Mouse (Mus musculus): ENCODE measurements around the gene Rph3al. TPM values are rescaled to one million over a fixed set of nuclear protein-coding genes. Genes with fewer than 3 reads are reported as not detected.

The Rph3al gene
- total RNA-seq (2014; rRNA removed) (2.0 and 3.1 TPM in 2 replicates), polyA plus RNA-seq (2015; fragmentation: Nextera tagmentation; extraction: Ambion mirVana) (2.5 and 3.3 TPM in 2 replicates)

DNA sequence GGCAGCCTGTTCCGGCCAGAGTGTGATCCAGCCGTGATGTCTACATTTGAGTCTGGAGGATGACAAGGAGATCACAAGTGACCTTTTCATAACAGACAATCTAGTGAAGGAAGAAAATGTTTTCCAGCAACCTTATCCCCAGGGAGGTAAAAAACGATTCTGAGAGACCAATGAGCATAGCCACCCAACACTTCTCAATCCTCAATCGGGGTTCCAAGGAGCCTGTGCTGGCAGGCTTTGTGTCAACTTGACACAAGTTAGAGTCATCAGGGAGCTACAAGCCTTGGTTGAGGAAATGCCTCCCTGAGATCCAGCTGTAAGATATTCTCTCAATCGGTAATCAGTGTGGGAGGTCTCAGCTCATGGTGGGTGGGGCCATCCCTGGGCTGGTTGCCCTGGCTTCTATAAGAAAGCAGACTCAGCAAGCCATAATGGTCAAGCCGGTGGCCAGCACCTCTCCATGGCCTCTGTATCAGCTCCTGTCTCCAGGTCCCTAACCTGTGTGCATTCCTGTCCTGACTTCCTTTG lies at the start of gene Rph3al:
Gene Rph3al (minus strand): TSS at position 51 of the 528 bp plus-strand sequence.
- H3K9ac ChIP-seq (replicated peaks; ENCODE audit: low read length) = no peak within 1 kb of the TSS
- DNase-seq (ENCODE audit: low spot score) (no peak), ATAC-seq (no peak)
- no peak for TF ChIP-seq CTCF (IDR thresholded peaks at IDR 0.05; ENCODE audit: low read depth)
- no peaks in the 10 kb centered on the region for H3K27me3 ChIP-seq (ENCODE audit: insufficient read depth, low read length)
- H3K4me3 ChIP-seq (ENCODE audit: low read length) = no peak within 1 kb of the TSS
- no peaks in the 10 kb centered on the region for H3K36me3 ChIP-seq (ENCODE audit: insufficient read depth, low read length)
- 0 out of 2 replicates have a peak within 1 kb of the TSS, but pooled peaks have one; percentile 11 for H3K4me2 ChIP-seq (ENCODE audit: low read depth, low read length)
- WGBS = 59% methylated on average over 6 of the region's 6 CpGs
- peak within 1 kb of the TSS; percentile 27; the same call in 1 of the 2 replicates for H3K27ac ChIP-seq
- H3K9me3 ChIP-seq (ENCODE audit: low read length) = no peaks in the 10 kb centered on the region
- no peaks in the 10 kb centered on the region; the same call in 1 of the 2 replicates for H3K4me1 ChIP-seq (ENCODE audit: insufficient read depth, low read length)

DNA sequence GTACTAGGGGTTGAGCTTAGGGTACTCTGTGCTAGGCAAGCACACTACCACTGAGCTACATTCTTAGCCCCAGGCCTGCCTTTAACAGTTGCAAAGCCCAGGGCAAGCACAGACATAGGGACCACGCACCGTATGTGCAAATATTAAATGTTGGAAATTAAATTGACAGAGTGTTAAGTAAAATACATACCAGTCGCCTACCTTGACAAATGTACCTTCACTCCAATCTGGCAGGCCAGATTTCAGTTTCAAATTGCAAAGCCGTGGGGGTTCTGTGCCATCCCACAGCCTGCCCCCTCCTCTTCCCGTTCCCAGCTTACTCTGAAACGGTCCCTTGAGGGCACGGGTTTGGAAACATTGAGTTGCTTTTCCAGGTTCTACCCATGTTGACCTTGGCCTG lies 47.7 kb upstream of the Rph3al start:
- no peak overlapping the region for H3K4me2 ChIP-seq (ENCODE audit: low read depth, low read length)
- no peak overlapping the region for H3K27ac ChIP-seq
- 73% methylated on average over 7 of the region's 7 CpGs for WGBS
- no peaks in the 10 kb centered on the region for H3K4me1 ChIP-seq (ENCODE audit: insufficient read depth, low read length)
- H3K9ac ChIP-seq (replicated peaks; ENCODE audit: low read length) = no peak overlapping the region
- DNase-seq (ENCODE audit: low spot score) = no peak
- H3K36me3 ChIP-seq (ENCODE audit: insufficient read depth, low read length) = no peaks in the 10 kb centered on the region
- H3K4me3 ChIP-seq (ENCODE audit: low read length) = no peak overlapping the region
- no peak for TF ChIP-seq CTCF (IDR thresholded peaks at IDR 0.05; ENCODE audit: low read depth)
- H3K27me3 ChIP-seq (ENCODE audit: insufficient read depth, low read length) = no peaks in the 10 kb centered on the region
- H3K9me3 ChIP-seq (ENCODE audit: low read length) = no peaks in the 10 kb centered on the region
- no peak for ATAC-seq

DNA sequence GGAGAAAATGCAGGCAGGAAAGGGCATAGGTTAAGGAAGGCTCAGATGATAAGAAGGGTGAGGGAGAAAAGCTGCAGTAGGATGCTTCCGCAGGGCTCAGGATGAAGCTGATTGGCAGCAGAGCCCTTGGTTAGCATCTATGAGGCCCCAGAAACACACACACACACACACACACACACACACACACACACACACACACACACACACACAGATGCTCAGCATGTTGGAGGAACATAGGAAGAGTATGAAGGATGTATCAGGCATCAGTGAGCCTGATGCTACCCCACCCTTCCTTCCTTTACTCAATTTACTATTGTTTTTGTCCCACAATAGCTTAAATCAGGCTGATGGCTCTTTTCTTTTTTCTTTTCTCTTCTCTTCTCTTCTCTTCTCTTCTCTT lies 46.4 kb upstream of the Rph3al start:
- 85% methylated on average over 1 of the region's 1 CpGs for WGBS

DNA sequence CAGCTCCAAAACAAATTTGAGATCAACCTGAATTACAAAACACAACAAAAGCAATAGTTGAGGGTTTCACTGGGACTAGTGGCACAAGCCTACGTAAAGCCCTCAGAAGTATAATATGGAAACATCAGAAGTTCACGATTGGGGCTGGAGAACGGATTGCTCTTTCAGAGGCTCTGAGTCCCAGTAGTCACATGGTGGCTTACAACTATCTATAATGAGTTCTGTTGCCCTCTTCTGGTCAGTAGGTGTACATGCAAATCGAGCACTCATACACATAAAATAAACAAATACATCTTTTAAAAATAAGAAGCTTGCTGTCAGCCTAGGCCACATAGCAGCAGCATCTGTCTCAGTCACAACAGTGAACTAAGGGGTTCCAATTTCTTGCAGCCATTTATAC lies 45.0 kb upstream of the Rph3al start:
- 66% methylated on average over 4 of the region's 4 CpGs for WGBS
- DNase-seq (ENCODE audit: low spot score) (no peak), ATAC-seq (no peak)
- Histone ChIP-seq H3K4me2 (ENCODE audit: low read depth, low read length) (no peak overlapping the region), H3K27ac (no peak overlapping the region), H3K9me3 (ENCODE audit: low read length) (no peaks in the 10 kb centered on the region), H3K4me3 (ENCODE audit: low read length) (no peak overlapping the region), H3K27me3 (ENCODE audit: insufficient read depth, low read length) (no peaks in the 10 kb centered on the region), H3K36me3 (ENCODE audit: insufficient read depth, low read length) (no peaks in the 10 kb centered on the region), H3K4me1 (ENCODE audit: insufficient read depth, low read length) (no peaks in the 10 kb centered on the region), H3K9ac (replicated peaks; ENCODE audit: low read length) (no peak overlapping the region)
- TF ChIP-seq CTCF (IDR thresholded peaks at IDR 0.05; ENCODE audit: low read depth) = peak; percentile 55

More for the DNA sequence above, 46.4 kb upstream of the Rph3al start:
- Histone ChIP-seq H3K36me3 (ENCODE audit: insufficient read depth, low read length) (no peaks in the 10 kb centered on the region), H3K4me2 (ENCODE audit: low read depth, low read length) (no peak overlapping the region), H3K9ac (replicated peaks; ENCODE audit: low read length) (no peak overlapping the region), H3K27me3 (ENCODE audit: insufficient read depth, low read length) (no peaks in the 10 kb centered on the region), H3K9me3 (ENCODE audit: low read length) (no peaks in the 10 kb centered on the region), H3K4me3 (ENCODE audit: low read length) (no peak overlapping the region), H3K27ac (no peak overlapping the region), H3K4me1 (ENCODE audit: insufficient read depth, low read length) (no peaks in the 10 kb centered on the region)
- no peak for DNase-seq (ENCODE audit: low spot score)
- TF ChIP-seq CTCF (IDR thresholded peaks at IDR 0.05; ENCODE audit: low read depth) = no peak
- no peak for ATAC-seq

DNA sequence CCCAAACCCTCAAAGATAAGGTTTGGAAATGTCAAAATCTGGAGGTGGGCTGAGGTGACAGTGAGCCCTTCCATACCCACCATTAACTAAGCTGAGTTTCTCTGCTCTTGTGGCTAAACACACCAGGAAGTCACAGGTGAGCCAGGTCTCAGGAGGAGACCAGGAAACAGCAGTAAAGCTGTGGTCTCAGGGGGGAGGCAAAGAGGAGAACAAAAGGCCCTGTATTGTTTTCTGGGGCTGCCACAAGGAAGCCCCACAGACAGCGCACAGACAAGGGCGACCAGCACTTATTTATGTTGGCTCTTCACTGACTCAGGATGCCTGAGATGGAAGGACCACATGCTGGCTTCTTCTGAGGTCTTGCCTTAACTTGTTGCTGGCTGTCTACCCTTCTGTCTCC lies 42.2 kb upstream of the Rph3al start:
- ATAC-seq (no peak), DNase-seq (ENCODE audit: low spot score) (no peak)
- TF ChIP-seq CTCF (IDR thresholded peaks at IDR 0.05; ENCODE audit: low read depth) = no peak
- H3K4me1 ChIP-seq (ENCODE audit: insufficient read depth, low read length) = no peaks in the 10 kb centered on the region
- H3K36me3 ChIP-seq (ENCODE audit: insufficient read depth, low read length) = no peaks in the 10 kb centered on the region
- H3K4me3 ChIP-seq (ENCODE audit: low read length) = no peak overlapping the region
- H3K9me3 ChIP-seq (ENCODE audit: low read length) = no peaks in the 10 kb centered on the region
- H3K27me3 ChIP-seq (ENCODE audit: insufficient read depth, low read length) = no peaks in the 10 kb centered on the region
- no peak overlapping the region for H3K9ac ChIP-seq (replicated peaks; ENCODE audit: low read length)
- 39% methylated on average over 2 of the region's 2 CpGs for whole genome bisulfite sequencing
- no peak overlapping the region for H3K27ac ChIP-seq
- H3K4me2 ChIP-seq (ENCODE audit: low read depth, low read length) = no peak overlapping the region

DNA sequence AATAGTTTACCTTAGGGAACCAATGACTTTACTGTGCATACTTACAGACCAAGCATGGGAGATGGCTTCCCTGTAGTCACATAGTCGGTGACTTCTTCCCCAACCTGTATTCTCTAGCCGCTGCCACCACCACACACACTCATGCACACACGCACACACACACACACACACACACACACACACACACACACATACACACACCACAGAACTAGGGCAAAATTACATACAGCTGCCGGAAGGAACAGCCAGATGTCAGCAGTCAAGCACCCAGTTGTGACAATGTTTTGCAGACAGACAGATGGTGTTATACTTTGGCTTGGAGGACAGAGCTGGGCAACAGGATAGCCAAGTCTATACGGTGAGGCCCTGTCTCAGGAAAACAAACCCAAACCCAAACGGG lies 39.8 kb upstream of the Rph3al start:
- no peak overlapping the region for H3K4me2 ChIP-seq (ENCODE audit: low read depth, low read length)
- H3K27me3 ChIP-seq (ENCODE audit: insufficient read depth, low read length) = no peaks in the 10 kb centered on the region
- H3K27ac ChIP-seq = no peak overlapping the region
- no peak overlapping the region for H3K9ac ChIP-seq (replicated peaks; ENCODE audit: low read length)
- ATAC-seq (no peak), DNase-seq (ENCODE audit: low spot score) (no peak)
- 85% methylated on average over 6 of the region's 6 CpGs for whole genome bisulfite sequencing
- no peaks in the 10 kb centered on the region for H3K36me3 ChIP-seq (ENCODE audit: insufficient read depth, low read length)
- H3K4me1 ChIP-seq (ENCODE audit: insufficient read depth, low read length) = no peaks in the 10 kb centered on the region
- H3K4me3 ChIP-seq (ENCODE audit: low read length) = no peak overlapping the region
- TF ChIP-seq CTCF (IDR thresholded peaks at IDR 0.05; ENCODE audit: low read depth) = no peak
- H3K9me3 ChIP-seq (ENCODE audit: low read length) = no peaks in the 10 kb centered on the region

DNA sequence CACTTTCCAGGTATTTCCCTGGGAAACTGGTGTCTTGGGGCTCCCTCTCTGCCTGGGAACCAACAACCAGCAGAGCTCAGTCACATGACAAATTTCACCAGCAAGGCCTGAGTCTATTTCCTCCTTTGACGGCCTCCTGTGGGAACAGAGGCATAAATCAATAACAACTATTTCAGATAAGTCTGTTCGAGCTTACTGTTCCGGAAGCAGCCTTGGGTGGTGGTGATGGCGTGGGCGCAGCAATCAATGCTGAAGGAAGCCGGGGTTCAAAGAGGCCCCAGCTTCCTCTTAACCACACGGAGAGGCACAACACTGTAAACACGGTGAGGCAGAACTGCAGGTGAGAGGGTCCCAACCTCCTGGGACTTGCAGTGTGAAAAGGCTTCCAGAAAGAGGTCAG lies 38.5 kb upstream of the Rph3al start:
- H3K4me2 ChIP-seq (ENCODE audit: low read depth, low read length) = no peak overlapping the region
- no peaks in the 10 kb centered on the region for H3K9me3 ChIP-seq (ENCODE audit: low read length)
- TF ChIP-seq CTCF (IDR thresholded peaks at IDR 0.05; ENCODE audit: low read depth) = no peak
- H3K9ac ChIP-seq (replicated peaks; ENCODE audit: low read length) = no peak overlapping the region
- ATAC-seq = no peak
- DNase-seq (ENCODE audit: low spot score) = no peak
- H3K4me1 ChIP-seq (ENCODE audit: insufficient read depth, low read length) = no peaks in the 10 kb centered on the region
- 74% methylated on average over 8 of the region's 8 CpGs for WGBS
- no peaks in the 10 kb centered on the region for H3K36me3 ChIP-seq (ENCODE audit: insufficient read depth, low read length)
- no peak overlapping the region for H3K27ac ChIP-seq
- no peaks in the 10 kb centered on the region for H3K27me3 ChIP-seq (ENCODE audit: insufficient read depth, low read length)
- H3K4me3 ChIP-seq (ENCODE audit: low read length) = no peak overlapping the region

All from hindbrain, postnatal 0 days (tissue).